Mouse (Mus musculus) kidney, embryonic 14.5 days (tissue): ENCODE results near the gene Sertad2. TPM values are rescaled to one million over a fixed set of nuclear protein-coding genes. Genes with fewer than 3 reads are reported as not detected.

Experiments
- ATAC-seq: fragments of 200-750 bp; cut with Nextera tagmentation; 2 replicates; pipeline ENCODE4 v1.8.0; 2017; ENCODE audit warnings: moderate number of reproducible peaks, mild to moderate bottlenecking, moderate TSS enrichment, moderate library complexity; ENCODE audit not compliant: low FRiP score, low TSS enrichment
- H3K27ac ChIP-seq: fragments of 300-500 bp; sonication (generic); 2 replicates; pipeline ENCODE4 v1.5.1; 2014; ENCODE audit warnings: low read depth, mild to moderate bottlenecking, low read length, moderate library complexity, mixed read lengths
- H3K27me3 ChIP-seq: fragments of 300-500 bp; sonication (generic); 2 replicates; pipeline ENCODE4 v1.6.1; 2014; ENCODE audit warnings: mild to moderate bottlenecking, low read length; ENCODE audit not compliant: control insufficient read depth, insufficient read depth
- H3K36me3 ChIP-seq: fragments of 300-500 bp; sonication (generic); 2 replicates; pipeline ENCODE4 v1.6.1; 2014; ENCODE audit warnings: low read length, mixed read lengths; ENCODE audit not compliant: control insufficient read depth, insufficient read depth
- H3K4me1 ChIP-seq: fragments of 300-500 bp; sonication (generic); 2 replicates; pipeline ENCODE4 v1.6.1; 2014; ENCODE audit warnings: low read length, mixed read lengths; ENCODE audit not compliant: control insufficient read depth, insufficient read depth
- H3K4me2 ChIP-seq: fragments of 300-500 bp; sonication (generic); replicated peaks from 2 replicates; pipeline ENCODE4 v1.6.1; 2014; ENCODE audit warnings: low read depth, mild to moderate bottlenecking, low read length
- H3K4me3 ChIP-seq: fragments of 300-500 bp; sonication (generic); 2 replicates; pipeline ENCODE4 v1.5.1; 2014; ENCODE audit warnings: mild to moderate bottlenecking, low read length
- H3K9ac ChIP-seq: fragments of 300-500 bp; sonication (generic); 2 replicates; pipeline ENCODE4 v1.6.1; 2014; ENCODE audit warnings: low read depth, mild to moderate bottlenecking, low read length, moderate library complexity
- H3K9me3 ChIP-seq: fragments of 300-500 bp; sonication (generic); 2 replicates; pipeline ENCODE4 v1.6.1; 2016; ENCODE audit warnings: low read length; ENCODE audit not compliant: control insufficient read depth
- WGBS: fragments of 180-500 bp; shearing (Covaris S2); extraction: QIAGEN DNeasy Blood & Tissue Kit; methylation state at CpG from one replicate; pipeline ENCODE4 v1.1.7; 2014; 5-methylcytosine and 5-hydroxymethylcytosine counted together
- polyA plus RNA-seq: library from polyadenylated mRNA; unstranded; fragments of >200 nt; fragmentation: Nextera tagmentation; extraction: Ambion mirVana; gene quantifications from 2 replicates; pipeline ENCODE4 v1.2.1, GENCODE M21; 2014

The Sertad2 gene
- polyA plus RNA-seq, 1 experiment from 2014 or later, result 34.9 TPM

- Histone ChIP-seq H3K4me2 (no peak overlapping the region), H3K36me3 (no peaks in the 10 kb centered on the region), H3K4me3 (no peak overlapping the region), H3K9me3 (no peaks in the 10 kb centered on the region), H3K9ac (no peak overlapping the region), H3K27ac (no peak overlapping the region), H3K4me1 (no peaks in the 10 kb centered on the region), H3K27me3 (no peaks in the 10 kb centered on the region)
- 80% methylated on average over 11 of the region's 11 CpGs for WGBS
- ATAC-seq, result no peak
Observed at GRCm38 (mm10) chr11:20608442-20608841, 65.4 kb downstream of the Sertad2 start.

- H3K9me3 ChIP-seq, result no peaks in the 10 kb centered on the region
- no peak overlapping the region for H3K4me3 ChIP-seq
- no peak overlapping the region for H3K27ac ChIP-seq
- peaks cover 3% of the 10 kb centered on the region; the same call in 1 of the 2 replicates for H3K4me1 ChIP-seq
- H3K9ac ChIP-seq, result no peak overlapping the region
- no peaks in the 10 kb centered on the region for H3K36me3 ChIP-seq
- no peak overlapping the region for H3K4me2 ChIP-seq
- no peak for ATAC-seq
- H3K27me3 ChIP-seq, result no peaks in the 10 kb centered on the region
- WGBS, result 37% methylated on average over 4 of the region's 4 CpGs
Observed at GRCm38 (mm10) chr11:20613223-20613622, 70.2 kb downstream of the Sertad2 start.

GRCm38 (mm10) chr11:20616103-20616502, 73.0 kb downstream of the Sertad2 start:
- no peaks in the 10 kb centered on the region for H3K27me3 ChIP-seq
- no peaks in the 10 kb centered on the region for H3K36me3 ChIP-seq
- H3K9ac ChIP-seq, result no peak overlapping the region
- no peak overlapping the region for H3K4me3 ChIP-seq
- WGBS, result 67% methylated on average over 3 of the region's 3 CpGs
- no peak for ATAC-seq
- H3K9me3 ChIP-seq, result no peaks in the 10 kb centered on the region
- no peak overlapping the region for H3K4me2 ChIP-seq
- peaks cover 3% of the 10 kb centered on the region; the same call in 1 of the 2 replicates for H3K4me1 ChIP-seq
- peak overlapping the region; percentile 59; the same call in 1 of the 2 replicates for H3K27ac ChIP-seq

DNA sequence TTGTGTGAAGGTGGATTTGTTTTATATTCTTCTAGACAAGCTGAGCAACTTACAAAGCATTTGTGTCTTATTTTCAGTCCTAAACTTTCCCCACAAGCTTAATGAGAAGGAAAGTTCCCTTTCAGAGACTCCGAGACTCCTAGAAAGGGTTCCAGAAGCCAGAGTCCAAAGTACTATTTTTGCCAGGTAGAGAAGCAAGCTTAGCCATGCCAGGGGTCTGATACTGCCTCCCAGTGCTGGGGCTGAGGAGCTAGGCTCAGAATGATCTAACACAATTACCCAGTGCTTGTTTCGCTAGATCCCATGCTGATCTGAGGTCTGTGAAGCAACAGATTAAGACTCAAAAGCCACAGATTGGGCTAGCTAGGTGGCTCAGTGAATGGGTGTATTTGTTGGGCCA, 84.1 kb downstream of the Sertad2 start:
- Histone ChIP-seq H3K27ac (no peak overlapping the region), H3K9ac (no peak overlapping the region), H3K27me3 (no peaks in the 10 kb centered on the region), H3K36me3 (no peaks in the 10 kb centered on the region), H3K4me1 (no peaks in the 10 kb centered on the region), H3K4me3 (no peak overlapping the region), H3K9me3 (no peaks in the 10 kb centered on the region), H3K4me2 (no peak overlapping the region)
- ATAC-seq, result no peak
- WGBS, result 89% methylated on average over 2 of the region's 2 CpGs

DNA sequence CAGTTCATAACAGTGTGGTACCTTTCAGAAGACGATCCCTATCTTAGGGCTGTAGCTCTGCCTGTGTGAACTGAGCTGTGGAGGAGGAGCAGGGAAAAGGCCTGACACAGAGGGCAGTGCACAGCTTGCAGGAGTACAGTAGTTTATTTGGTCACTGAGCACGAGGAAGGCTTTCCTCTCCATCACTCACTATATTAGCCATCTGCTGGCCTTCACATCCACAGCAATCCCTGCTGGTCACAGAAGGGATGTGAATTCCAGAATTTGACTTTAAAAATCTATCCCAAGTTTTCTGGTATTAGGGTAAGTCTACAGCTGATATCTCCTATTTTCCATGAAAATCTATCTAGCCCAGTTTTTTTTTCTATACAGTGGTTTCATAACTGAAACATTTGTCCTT, 85.2 kb downstream of the Sertad2 start:
- Histone ChIP-seq H3K9ac (no peak overlapping the region), H3K27me3 (no peaks in the 10 kb centered on the region), H3K4me2 (no peak overlapping the region), H3K27ac (no peak overlapping the region), H3K4me3 (no peak overlapping the region), H3K9me3 (no peaks in the 10 kb centered on the region), H3K4me1 (peaks cover 2% of the 10 kb centered on the region), H3K36me3 (no peaks in the 10 kb centered on the region)
- WGBS, result 9% methylated on average over 2 of the region's 2 CpGs
- no peak for ATAC-seq

- WGBS, result 92% methylated on average over 5 of the region's 5 CpGs
- H3K4me2 ChIP-seq, result no peak overlapping the region
- H3K9me3 ChIP-seq, result no peaks in the 10 kb centered on the region
- H3K27ac ChIP-seq, result no peak overlapping the region
- H3K4me3 ChIP-seq, result no peak overlapping the region
- H3K36me3 ChIP-seq, result no peaks in the 10 kb centered on the region
- ATAC-seq, result no peak
- peaks cover 7% of the 10 kb centered on the region for H3K4me1 ChIP-seq
- H3K9ac ChIP-seq, result no peak overlapping the region
- no peaks in the 10 kb centered on the region for H3K27me3 ChIP-seq
Observed at GRCm38 (mm10) chr11:20629700-20630099, 86.6 kb downstream of the Sertad2 start.

DNA sequence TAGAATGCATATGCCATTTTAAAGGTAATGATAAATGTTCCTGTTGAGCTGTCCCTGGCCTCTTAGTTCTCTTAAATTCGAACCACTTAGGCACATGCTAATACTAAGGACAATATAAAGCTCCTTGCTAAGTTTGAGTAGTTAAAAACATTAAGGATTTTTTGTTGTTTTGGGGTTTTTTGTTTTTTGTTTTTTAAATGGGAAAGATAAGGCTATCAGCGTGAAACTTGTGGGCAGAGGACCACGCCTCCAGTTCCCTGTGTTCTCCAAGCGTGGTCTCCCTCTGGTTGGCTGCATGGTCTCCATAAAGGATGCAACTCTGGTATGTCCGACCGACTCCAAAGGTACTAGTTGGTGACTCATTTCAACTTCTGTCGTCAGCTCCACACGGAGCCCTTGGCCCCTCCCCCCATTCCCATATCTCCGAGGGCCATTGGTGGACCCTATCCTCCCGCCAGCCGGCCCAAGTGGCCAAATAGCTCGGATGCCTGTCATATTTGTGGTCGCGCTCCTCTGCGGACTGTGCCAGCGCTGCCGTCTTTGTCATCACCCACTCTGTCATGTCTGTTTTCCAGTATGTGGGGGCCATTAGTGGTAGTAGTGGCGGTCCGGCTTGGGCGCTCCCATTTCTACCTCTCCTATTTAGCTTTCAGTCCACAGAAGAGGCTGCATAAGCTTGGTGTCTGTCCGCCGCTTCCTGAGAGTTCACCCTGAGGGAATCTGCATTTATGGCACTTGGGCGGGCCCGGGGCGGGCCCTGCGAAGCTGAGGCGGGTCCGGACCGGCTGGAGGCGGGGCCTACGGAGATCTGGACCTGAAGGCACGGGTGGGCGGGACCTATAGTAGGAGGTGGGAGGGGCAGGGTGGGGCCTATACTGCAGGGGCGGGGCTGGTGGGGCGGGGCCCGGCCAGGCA, 88.2 kb downstream of the Sertad2 start:
- H3K36me3 ChIP-seq, result no peaks in the 10 kb centered on the region
- peak; percentile 93 for ATAC-seq
- H3K4me2 ChIP-seq, result peak overlapping the region; percentile 75
- H3K27ac ChIP-seq, result peak overlapping the region; percentile 89
- H3K4me3 ChIP-seq, result peak overlapping the region; percentile 63
- WGBS, result 2% methylated on average over 33 of the region's 36 CpGs
- peak overlapping the region; percentile 50 for H3K9ac ChIP-seq
- no peaks in the 10 kb centered on the region for H3K27me3 ChIP-seq
- H3K4me1 ChIP-seq, result peaks cover 12% of the 10 kb centered on the region
- no peaks in the 10 kb centered on the region for H3K9me3 ChIP-seq

DNA sequence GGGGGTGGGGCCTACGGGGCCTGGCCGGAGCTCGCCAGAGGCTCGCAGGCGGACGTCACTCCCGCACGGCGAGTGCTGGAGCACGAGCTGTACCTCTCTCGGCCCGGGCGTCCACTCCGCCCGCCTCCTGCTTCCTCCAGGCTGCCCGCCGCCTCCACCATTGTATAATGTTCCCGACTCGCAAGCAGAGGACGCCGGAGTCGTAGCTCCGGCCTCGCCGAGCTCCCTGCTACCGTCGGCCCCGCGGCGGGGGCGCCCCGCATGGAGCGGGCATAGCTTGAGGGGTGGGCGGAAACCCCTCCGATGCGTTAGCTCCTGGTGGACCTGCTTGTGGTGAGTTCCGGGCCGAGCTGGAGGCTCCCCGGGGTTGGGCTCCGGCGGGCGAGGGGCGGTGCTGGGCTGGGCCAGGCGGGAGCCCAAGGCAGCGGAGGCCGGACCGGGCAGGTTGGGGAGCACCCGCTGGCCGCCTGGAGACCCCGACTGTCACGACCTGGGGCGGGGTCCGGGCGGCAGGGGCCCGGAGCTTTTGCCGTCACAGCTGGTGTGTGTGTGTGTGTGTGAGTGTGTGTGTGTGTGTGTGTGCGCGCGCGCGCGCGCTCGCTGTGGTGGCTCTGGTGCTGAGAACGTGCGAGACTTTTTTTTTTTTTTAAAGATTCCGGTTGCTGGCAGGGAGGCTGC, 89.0 kb downstream of the Sertad2 start:
- peak overlapping the region; percentile 63 for H3K4me3 ChIP-seq
- WGBS, result under 1% methylated on average over 59 of the region's 67 CpGs
- no peaks in the 10 kb centered on the region for H3K27me3 ChIP-seq
- no peaks in the 10 kb centered on the region for H3K9me3 ChIP-seq
- H3K9ac ChIP-seq, result peak overlapping the region; percentile 76
- no peaks in the 10 kb centered on the region for H3K36me3 ChIP-seq
- H3K27ac ChIP-seq, result peak overlapping the region; percentile 97
- ATAC-seq, result peak; percentile 95
- H3K4me1 ChIP-seq, result peaks cover 12% of the 10 kb centered on the region
- H3K4me2 ChIP-seq, result peak overlapping the region; percentile 64

GRCm38 (mm10) chr11:20632619-20632965, 89.5 kb downstream of the Sertad2 start:
- Histone ChIP-seq H3K9me3 (no peaks in the 10 kb centered on the region), H3K4me3 (peak overlapping the region; percentile 63), H3K4me2 (peak overlapping the region; percentile 64), H3K27me3 (no peaks in the 10 kb centered on the region), H3K36me3 (no peaks in the 10 kb centered on the region), H3K27ac (peak overlapping the region; percentile 97), H3K9ac (peak overlapping the region; percentile 76), H3K4me1 (peaks cover 12% of the 10 kb centered on the region)
- WGBS, result under 1% methylated on average over 13 of the region's 13 CpGs
- ATAC-seq, result no peak
